Mouse (Mus musculus) left cerebral cortex, adult 11 months (tissue): ENCODE measurements around the gene Ercc6.

Experiments
- DNase-seq: peaks from one replicate; pipeline ENCODE4 v3.0.0; 2022; ENCODE audit warnings: low spot score

The Ercc6 gene

DNA sequence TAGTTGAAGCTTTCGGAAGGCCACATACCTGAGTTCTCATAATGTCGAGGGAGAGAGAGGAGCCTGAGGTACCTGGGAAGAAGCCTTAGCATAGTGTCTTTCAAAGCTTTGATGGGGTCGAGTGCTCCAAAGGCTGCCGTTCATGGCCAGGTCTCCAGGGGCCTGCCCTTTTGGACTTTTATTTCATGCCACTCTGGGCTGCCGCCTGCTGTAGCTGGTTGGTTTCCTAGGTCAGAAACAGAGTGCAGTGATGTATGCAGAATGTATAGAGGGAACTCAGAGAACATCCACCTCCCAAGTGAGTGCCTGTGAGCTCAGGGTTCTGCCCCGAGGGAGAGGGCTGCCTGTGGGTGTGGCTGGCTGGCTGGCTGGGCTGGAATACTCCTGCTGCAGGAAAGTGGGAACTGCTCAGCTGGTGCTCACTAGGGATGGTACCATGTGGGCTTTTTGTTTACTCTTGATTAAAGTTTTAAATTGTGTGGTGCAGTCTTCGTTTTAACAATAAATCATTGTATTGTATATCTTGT lies 7.1 kb downstream of the Ercc6 start:
- DNase-seq, result no peak

DNA sequence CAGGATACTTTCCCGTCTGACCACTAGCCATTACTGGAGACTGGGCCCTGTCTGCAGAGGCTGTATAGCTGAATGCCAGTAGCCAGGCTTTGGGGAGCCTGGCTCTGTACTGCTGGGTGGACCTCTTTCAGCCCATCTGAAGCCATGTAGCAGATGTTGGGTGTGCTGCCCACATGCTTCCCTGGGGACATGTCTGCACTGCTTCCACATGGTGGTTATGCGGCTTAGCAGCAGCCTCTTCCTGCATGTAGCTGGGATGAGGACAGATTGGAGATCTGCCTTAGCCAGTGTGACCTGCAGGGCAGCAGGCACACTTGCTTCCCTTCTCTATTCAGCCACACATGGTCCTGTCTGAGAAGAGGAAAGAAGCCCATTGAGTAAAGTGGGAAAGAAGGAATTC lies 9.0 kb downstream of the Ercc6 start:
- no peak for DNase-seq

DNA sequence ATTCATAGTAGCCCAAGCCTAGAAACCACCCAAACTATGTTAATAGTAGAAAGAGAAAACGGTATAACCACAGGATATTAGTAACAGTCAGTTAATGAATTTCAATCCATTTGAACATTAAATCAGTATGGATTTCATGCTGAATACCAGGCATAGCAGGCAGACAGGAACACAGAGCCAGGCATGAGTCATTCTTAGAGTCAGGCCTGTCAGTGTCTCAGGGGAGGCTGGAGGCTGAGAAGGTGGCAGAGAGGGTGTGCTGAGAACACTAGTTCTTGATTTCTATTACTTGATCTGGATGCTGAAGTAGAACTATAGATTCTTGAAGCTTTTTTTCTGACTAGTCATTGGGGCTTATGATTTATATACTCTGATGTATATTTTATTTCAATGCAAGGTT lies 10.8 kb downstream of the Ercc6 start:
- DNase-seq, result no peak

DNA sequence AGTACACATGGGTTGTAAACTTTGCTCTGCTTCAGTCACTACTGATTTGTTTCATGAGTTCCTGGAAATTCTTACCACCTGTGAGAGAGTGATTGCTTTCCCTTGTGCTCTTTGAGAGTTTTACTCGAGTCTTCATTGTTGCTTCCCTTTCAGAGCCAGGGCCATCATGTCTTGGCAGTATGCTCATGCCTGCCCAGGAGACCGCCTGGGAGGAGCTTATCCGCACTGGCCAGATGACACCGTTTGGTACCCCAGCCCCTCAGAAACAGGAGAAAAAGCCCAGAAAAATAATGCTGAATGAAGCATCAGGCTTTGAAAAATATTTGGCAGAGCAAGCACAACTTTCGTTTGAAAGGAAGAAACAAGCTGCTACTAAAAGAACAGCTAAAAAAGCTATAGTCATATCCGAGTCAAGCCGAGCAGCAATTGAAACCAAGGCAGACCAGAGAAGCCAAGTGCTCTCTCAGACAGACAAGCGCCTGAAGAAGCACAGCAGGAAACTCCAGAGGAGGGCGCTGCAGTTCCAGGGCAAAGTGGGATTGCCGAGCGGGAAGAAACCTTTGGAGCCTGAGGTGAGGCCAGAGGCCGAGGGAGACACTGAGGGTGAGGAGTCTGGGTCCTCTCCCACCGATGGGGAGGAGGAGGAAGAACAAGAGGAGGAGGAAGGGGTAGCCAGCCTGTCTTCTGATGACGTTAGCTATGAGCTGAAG lies 12.8 kb downstream of the Ercc6 start:
- DNase-seq, result no peak

DNA sequence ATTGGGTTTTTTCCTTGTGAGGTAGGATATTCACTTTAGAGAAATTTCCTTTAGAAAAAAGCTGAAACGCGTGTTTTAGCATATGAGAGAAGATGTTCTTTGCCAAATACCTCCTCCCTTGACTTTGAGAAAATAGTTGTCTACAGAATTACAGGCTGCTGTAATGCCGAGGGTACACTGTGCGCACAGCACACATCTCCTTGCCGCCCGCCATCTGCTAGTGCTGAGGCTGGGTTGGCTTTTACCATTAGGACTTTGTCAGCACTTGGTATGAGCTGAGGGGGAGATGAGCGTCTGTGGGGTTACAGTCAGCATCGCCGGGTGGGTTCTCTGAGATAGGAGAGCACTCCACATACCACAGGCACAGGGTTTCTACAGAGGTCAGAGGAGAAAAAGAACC lies 13.9 kb downstream of the Ercc6 start:
- DNase-seq, result no peak

DNA sequence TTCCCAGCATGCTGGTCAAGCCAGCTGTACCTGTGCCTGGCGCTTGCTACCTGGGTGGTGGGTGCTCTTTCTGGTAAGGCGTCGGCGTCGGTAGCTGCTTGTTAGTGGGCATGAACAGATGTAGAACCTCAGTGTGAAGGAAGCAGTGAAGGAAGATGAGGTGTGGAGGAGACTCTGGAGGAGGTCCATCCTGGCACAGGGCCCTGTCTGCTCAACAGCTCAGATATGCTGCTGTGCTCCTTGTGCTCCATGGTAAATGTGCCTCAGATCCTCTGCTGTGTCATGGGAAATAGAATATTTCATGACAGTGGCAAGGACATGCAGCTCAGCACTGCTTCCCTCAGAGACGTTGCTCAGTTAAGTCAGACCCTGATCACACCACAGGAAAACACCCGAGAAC lies 15.7 kb downstream of the Ercc6 start:
- DNase-seq, result no peak

DNA sequence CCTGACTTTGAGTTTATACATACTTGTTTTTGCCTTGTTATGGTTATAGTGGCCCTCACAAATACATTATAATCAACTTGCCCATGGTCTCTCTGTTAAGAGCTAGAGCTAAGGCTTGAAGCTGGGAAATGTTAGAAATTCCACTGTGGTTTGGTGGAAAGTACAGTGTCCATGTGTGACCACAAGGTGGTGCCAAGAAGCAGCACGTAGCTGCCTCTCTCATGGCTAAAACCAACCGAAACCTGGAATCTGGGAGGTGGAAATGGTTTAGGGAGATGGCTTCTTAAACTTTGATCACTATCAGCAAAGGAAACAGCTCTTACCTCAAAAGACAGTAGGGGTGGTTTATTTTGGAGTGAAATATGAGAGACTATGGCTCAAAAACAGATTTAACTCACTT lies 17.6 kb downstream of the Ercc6 start:
- no peak for DNase-seq

DNA sequence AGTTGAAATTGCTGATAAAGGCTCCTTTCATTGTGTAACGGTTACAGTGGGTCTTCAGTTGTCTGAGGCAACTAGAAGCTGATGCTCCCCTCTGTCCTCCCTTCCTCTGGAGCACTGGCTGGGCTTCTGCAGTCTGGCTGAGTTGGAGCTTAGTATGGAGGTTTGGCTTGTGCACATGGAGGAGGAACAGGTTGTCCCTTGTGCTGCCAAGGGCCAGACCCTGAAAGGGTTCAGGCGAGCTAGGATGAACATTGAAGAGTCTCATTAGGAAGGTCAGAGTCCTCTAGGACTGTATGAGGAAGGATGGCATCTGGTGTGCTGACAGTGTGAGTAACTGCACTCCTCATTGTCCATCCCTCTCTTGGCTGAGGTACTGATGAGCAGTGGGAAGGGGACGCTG lies 18.1 kb downstream of the Ercc6 start:
- no peak for DNase-seq

DNA sequence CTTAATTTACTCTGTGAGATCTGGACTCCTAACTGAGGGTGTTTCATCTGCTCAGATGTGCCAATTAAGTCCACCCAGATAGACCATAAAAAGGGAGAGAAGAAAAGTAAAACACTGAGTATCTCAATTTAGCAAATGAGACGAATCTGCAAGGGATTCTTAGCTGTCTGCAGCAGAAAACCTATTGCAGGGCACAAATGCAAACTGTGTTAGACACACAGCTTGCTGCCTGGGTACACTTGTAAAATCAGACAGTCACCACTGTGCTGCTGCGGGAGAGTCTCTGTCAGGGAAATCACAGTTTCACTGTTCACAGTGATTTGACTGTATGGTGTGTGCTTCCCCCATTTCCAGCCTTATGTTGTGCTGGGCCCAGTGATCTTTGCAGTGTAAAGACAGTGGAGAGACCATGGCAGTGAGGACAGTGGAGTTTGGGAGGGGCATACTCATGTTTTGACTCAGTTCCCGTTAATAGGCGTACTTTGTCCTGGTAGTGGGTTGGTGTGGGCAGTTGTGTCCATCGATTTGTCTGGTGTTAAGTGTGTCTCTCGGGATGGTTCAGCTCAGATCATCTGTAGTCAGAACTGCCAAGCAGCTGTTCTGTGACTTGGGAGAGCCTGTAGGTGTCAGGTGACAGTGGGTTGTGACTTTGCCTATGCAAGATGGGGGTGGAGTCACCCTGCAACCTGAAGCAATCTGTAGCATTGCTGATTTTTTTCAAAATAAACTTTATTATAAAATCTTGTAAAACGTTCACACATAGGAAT lies 19.2 kb downstream of the Ercc6 start:
- no peak for DNase-seq

DNA sequence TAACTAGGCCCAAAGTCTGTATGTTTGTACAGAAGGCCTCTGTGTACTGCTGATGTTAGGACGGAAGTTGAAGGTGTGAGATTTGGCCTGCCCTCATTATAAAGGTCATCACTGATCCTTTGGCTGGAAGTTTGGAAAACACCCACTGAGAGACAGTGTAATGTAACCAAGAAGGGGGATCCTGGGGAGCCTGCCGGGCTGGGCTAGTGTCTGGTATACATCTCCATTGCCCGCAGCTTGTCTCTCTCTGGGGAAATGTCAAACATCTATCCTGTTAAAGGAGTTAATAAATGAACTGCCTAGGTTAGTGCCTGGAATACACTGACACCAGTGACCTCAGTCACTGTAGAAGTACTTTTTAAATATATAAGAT lies 19.8 kb downstream of the Ercc6 start:
- DNase-seq, result no peak

DNA sequence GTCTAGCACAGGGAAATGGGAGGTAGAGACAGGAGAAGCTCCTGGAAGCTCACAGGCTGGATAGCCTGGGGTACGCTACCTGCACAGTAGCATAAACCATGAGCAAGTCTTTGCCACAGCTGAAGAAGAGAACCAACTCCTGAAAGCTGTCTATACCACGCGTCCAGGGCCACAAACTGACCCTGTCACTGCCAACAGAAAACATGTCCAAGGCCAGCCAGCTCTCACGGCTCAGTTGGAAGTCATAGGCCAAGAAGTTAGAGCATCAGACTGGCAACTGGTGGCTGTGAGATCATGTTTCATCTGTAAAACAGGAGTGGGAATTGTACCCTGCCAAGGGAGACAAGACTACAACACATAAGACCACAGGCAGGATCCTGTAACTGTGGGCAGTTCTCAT lies 20.3 kb downstream of the Ercc6 start:
- DNase-seq, result no peak

DNA sequence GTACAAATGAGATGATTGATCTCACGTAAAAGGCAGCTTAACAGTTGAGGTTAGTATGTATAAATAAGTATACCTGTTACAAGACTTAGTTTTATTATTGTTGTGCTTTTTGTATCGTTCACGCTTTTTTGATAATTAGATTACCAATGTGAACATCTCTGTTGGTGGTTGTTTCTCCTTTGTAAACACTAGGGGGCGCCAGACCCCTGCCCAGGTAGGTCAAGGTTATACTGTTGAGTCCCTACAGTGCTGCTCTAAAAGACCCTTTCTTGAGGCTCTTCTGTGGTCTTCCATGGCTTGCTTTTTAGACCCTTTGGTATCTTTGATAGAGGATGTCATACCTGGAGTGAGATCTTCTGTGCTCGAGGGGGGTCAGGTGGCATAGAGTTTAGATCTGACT lies 20.8 kb downstream of the Ercc6 start:
- no peak for DNase-seq

DNA sequence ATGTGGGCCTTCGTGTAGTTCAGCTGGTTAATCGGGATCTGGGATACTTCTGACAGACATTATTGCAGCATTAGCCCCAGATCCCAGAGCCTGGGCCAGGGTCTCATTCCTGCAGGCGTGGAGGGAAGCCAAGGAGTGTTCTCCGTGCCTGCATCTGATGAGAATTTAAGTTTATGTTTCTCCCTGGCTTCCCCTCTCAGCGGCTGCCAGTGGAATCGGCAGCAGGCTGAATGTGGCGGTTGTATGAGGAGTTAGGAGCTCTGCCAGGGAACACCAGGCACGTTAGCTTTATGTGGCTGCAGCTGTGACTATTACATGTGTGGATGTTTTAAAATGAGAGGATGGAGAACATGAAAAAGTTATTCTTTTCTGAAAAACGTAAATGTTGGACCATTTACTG lies 23.4 kb downstream of the Ercc6 start:
- no peak for DNase-seq

DNA sequence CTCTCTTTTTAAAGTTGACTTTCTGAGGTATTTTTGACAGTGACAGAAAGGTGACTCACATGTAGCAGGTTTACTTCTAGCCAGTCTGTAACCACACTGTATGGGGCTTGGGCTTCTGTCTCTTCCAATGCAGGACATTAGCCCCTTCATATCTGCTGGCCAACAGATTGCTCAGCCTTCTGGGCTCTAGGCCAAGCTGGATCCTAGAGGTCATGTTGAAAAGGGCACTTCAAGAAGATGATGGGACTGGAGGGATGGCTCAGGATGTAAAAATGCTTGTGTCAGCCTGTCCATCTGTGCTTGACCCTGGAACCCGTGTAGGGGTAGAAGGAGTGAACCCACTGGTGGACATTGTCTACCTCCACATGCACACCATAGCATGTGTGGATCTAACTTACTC lies 24.8 kb downstream of the Ercc6 start:
- DNase-seq, result no peak

DNA sequence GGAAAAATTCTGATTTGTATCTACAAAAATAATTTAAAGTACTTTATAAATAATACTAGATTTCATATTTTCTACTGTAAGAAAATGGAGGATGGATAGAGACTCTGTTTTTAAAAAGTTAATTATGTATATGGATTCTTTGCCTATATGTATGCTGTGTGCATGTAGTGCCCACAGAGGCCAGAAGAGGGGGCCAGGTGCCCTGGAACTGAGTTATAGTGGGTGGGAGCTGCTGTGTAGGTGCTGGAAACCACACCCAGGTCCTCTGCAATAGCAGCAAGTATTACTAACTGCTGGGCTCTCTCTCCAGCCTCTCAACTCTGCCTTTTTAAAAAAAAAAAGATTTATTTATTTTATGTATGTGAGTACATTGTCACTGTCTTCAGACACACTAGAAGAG lies 29.8 kb downstream of the Ercc6 start:
- no peak for DNase-seq

DNA sequence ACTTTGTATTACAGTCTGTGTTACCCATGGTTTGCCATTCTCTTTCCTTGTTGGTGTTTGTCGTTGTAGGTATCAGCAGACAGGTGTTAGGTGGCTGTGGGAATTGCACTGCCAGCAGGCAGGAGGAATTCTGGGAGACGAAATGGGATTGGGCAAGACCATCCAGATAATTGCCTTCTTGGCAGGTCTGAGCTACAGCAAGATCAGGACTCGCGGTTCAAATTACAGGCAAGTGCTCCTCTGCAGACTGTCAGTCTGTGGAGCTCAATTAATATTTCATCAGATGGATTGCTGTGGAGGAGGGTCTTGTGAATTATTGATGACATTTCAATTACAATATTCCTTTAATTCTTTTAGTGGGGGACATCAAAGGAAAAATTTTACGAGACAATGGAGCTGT lies 33.4 kb downstream of the Ercc6 start:
- DNase-seq, result no peak

DNA sequence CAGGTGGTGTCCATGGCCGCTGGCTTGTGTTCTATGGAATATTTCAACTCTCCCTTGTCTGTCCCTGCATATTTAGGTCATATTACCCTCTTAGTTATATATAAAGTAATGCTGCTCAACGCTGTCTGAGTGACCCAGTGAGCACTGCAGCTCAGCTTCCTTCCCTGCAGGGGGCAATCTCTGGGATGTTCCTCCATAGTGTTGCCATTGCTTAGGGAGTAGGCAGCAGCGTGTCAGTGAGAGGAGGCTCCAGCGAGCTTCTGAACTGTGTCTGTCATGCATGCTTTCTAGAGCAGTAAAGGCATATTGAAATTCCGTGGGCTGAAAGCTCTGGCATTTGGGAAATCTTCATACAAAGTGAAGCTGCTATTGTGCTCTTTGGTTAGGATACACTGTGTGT lies 38.5 kb downstream of the Ercc6 start:
- no peak for DNase-seq

DNA sequence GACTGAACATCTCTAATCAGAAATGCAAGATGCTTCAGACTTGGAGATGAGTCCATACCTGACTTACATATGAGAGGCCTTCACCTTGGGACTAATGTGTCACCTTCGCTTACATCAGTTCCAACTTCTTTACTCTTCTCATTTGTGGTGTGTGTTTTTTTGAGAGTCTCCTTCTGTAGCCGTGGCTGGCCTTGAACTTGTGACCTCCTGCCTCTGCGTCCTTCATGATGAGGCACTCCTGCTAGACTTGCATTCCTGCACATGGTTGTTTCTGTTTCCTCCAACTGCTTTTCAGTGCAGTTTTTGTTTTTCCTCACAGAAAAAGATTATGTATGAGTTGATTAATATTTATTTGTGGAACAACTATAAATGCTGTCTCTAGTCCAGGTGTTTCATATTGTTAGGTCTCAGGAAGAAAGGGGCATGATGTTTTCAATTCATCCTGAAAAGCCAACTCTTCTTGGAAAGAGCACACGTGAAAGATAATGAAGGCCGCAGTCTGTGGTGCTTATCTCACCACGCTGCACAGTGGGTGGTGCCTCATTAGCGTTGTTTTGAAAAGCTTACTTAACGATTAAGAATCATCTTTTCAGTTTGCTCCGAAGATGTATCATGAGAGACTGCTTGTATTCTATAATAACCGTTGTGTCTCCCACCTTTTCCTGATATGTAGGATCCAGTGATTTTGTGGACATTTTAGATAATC lies 40.0 kb downstream of the Ercc6 start:
- DNase-seq, result no peak

DNA sequence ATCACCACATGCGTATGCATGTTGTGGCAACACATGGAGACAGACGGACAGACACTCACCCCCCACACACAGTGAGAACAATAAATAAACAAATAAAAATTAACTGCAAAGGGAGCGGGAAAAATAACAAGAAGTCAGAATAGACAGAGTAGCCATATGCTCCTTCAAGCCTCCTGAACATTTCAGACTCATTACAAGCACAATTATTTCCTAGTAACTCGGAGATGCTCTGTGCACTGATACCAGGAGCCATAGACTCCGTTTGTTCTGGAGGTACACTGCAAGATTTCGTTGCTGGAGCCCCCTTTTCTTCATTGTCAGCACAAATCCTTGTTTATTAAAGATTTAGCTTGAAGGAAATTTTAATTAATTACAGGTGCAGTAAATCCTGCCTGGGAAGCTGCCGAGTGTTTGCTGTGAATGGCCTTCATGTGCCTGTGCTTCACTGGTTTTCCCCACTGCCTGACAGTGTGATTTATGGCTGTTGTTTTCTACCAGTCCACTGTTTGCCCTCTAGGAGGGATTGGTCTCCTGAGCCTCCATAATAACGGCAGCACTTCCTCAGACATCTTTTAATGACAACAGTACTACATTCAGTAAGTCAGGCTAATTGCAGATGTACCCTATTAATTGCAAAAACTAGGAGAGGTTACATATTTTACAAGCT lies 41.7 kb downstream of the Ercc6 start:
- no peak for DNase-seq

DNA sequence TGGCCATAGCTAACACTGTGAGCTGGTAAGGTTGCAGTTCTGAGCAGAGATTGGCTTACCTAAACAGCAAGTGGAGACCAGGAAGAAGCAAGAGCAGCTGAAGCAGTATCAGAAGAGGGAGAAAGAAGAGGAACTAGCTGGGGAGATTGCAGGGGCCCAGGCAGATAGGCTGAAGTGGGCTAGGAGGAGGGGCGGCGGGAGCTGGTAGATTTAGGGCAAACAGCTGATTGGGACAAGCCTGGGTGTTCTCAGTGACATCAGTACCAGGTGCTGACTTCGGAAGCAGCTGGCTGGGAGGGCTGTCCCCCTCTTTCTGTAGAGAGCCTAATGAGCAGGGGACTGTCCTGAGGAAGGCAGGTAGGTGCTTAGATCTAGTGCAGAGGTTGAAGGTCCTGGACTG lies 48.1 kb downstream of the Ercc6 start:
- DNase-seq, result no peak

DNA sequence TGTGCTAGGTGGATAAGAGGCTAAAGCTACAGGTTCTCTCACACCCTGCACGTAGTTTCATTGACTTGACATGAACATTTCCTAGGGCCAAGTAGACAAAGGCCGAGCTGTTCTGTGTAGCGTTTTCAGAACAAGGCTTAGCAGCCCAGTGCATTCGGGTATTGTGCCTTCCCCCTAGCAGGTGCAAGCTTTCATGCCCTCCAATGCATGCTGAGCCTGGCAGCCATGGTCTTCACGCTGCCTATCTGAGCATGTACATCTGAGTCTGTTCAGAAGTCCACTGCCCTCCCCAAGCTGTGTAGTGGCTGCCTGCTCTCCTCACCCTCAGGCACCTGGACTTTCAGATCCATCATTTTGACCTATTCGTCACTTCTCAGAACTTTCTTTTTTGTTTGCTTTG lies 50.3 kb downstream of the Ercc6 start:
- DNase-seq, result no peak

DNA sequence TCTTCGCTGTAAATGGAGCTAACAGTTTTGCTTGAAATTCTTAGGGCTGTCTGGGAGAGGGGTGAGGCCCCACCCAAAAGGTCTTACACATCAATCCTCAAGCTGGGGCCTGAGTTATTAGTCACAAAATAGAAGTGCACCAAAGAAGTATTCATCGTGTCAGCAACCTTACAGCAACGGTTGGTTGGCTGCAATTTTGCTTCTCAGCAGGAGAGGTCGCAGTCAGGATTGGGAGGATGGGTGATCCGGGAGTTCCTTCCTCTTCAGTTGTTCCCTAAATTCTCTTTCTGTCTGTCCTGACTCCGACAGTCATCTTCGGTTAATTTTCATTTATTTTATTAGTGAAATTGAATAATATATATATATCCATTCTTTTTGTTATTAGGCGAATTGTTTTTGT lies 59.2 kb downstream of the Ercc6 start:
- no peak for DNase-seq

DNA sequence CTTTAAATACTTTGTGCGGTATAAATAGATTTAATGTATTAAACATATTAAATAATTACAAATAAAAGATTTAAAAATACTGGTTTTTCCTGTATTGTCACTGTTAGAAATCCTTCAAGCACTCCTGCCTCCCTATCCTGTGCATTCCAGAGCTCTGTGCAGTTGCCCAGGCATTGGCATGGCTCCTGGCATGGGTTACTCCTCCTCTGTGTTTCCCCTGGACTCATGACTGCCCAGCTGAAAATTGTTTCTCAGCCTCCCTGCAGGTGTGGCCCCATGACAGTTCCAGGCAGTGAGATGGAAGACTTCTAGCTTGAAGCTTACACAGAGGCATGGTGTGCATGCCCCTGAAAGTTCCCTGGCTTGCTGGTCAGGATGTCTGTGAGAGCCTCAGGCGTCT lies 65.1 kb downstream of the Ercc6 start:
- DNase-seq, result no peak
